Mouse (Mus musculus) right cerebral cortex, postnatal 10 days (tissue): Measurements from ENCODE around the gene Abcf1.
"Not testable (repeated sequence)": the region's sequence is repeated elsewhere in the genome, so short reads cannot be mapped to it uniquely, and the experiment has no call there.

Experiments
- DNase-seq, 2 experiments: peaks; one replicate each; pipeline ENCODE4 v3.0.0; 2021; ENCODE audit warnings: low spot score in 2 of 2

The Abcf1 gene

DNA sequence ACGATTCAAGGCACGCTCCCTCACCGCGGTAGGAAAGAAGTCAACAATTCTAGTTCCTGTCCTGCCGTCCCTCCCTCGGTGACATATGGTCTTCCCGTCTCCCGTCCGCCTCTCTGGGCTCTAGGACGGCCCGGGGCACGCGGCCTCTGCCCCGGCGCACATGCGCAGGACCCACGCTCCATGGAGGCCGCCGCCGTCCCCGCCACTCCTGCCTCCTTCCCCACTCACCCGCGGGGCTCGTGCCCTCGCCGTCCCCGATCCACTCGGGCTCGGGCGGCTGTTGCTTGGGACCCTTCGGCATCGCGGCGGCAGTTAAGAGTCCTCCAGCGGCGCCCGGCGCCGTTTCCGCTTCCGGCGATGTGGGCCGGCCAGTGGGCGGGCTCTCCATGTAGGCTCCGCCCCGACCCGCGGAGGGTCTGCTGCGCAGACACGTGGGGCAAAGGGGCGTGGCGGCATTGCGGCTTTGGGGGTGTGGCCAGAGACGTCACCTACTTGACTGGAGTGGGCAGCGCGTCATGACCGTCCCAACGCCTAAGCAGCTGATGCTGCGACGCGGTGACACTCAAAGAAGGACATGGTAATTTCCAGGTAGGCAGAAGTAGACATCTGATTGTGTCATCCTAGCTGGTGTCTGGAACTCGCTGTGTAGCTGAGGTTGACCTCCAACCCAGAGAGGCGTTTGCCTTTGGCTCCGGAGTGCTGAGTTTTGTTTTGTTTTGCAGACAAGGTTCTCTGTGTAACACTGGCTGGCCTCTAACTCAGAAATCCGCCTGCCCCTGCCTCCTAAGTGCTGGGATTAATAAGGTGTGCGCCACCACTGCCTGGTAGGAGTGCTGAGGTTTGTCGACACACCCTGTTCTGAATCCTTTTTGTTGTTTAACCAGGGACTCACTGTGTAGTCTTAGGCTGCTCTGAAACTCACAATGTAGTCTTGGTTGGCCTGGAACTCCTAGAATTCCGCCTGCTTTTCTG, at the start of gene Abcf1:
TSS of gene Abcf1 (minus strand) at position 344 of the 972 bp plus-strand sequence.
- DNase-seq, result peak; percentile 99

DNA sequence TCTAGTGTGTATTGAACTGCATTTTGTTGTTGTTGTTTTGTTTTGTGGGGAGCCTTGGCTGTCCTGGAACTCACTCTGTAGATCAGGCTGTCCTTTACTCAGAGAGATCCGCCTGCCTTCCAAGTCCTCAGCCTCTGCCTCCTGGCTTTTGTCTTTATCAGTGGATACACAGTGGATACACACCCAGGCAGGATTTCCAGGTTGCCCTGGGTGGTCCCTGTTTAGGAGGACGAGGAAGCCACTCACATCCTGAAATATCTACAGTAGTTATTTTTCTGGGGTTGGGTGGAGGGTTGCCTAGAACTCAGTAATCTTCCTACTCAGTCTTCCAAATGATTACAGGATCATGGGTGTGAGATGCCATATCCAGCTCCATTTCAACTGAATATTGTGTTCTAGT, 49.4 kb upstream of the Abcf1 start:
- DNase-seq, result no peak

DNA sequence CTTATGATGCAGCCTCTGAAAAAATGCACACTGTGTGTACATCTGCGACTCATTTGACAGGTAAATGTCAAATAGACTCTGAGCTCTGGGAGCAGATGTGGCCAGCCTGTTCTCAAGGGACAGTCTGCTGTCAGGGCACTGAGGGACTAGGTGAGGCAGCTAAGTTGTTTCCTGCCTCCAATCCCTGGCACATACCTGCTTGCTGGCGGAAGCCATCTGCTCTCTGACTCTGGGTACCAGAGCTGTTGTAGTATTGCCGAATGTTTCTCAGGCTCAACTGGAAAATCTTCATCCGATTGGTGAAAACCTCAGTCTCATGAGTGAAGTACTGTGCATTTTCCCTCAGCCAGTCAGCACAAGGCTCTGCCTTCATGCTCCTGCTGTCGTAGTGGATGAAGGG, 47.5 kb upstream of the Abcf1 start:
- DNase-seq, result no peak

DNA sequence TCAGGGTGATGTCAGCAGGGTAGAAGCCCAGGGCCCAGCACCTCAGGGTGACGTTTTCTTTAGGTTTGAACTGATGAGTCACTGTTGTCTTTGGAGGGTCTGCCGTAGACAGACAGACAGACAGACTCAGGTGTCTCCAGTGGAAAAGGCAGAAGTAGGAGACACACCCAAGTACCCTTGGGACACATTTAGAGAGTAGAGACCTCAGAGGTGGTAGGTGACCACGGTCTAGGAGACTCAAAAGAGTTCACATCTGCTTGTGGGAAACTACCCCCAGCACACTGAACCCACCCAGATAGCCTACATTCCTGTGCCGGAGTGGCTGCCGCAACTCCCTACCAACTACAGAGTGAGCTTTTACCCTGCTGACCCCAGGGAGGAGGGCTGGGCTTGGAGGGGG, 45.4 kb upstream of the Abcf1 start:
- DNase-seq, result no peak

DNA sequence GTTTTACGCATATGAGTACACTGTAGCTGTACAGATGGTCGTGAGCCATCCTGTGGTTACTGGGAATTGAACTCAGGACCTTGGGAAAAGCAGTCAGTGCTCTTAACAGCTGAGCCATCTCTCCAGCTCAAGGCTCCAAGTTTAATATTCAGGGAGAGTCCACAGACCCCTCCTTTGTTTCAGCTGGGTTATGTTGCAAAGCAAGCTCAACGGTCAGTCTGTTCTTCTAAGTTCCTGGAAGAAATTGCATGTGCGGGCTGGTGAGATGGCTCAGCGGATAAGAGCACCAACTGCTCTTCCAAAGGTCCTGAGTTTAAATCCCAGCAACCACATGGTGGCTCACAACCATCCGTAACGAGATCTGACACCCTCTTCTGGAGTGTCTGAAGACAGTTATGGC, 34.8 kb upstream of the Abcf1 start:
- DNase-seq, result not testable (repeated sequence)

DNA sequence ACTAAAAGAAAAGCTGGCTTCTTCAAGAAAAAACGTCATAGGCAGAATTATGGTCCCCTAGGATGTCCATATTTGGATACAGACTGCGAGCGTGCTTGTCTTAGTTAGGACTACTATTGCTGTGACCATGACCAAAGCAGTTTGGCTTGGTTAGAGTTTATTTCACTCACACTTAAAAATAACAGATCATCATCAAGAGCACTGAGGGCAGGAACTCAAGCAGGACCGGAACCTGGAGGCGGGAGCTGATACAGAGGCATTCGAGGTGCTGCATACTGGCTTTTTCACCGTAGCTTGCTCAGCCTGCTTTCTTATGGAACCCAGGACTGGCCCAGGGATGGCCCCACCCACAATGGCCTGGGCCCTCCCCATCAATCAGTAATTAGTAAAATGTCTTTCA, 33.8 kb upstream of the Abcf1 start:
- no peak for DNase-seq

DNA sequence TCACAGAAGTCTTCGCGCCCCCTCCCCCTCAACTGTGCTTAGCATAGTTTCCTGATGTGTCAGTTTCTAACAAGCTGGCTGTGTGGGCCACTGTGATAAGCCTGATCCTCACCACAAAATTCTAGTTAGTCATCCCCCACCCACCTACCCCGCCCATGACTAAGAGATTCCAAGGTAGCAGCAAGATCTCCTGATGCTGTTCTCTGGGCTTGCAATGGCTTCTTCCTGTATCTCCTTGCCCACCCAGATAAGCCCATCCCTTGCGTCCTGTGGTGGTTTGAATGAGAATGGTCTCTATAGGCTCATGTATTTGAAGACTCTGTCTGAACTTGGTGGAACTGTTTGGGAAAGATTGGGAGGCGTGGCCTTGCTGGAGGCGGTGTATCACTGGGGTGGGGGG, 32.4 kb upstream of the Abcf1 start:
- DNase-seq, result no peak

DNA sequence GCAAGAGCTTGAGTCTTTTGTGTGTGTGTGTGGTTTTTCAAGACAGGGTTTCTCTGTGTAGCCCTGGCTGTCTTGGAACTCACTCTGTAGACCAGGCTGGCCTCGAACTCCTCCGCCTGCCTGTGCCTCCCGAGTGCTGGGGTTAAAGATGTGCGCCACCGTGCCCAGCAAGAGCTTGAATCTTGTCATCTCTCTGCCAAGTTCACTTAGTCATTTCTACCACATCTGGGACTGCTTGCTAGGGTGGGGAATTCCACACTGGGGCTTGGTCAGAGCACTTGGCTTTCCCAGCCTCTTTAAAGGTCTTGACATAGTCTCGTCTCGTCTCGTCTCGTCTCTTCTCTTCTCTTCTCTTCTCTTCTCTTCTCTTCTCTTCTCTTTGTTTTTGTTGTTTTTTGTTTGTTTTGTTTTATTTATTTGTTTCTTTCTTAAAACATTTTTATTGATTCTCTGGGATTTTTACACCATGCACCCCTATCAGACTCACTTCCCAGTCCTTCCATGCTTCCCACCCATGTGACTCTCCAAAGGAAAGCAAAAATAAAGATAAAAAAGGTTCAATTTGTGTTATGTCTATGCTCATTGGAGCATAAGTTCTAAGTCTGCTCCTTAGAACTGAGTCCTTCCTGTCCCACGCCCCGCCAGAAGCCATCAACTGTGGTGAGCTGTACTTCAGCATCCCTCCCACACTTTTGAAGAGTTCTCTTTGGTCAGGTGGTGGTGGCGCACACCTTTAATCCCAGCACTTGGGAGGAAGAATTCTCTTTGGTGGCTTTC, 31.7 kb upstream of the Abcf1 start:
- no peak for DNase-seq

DNA sequence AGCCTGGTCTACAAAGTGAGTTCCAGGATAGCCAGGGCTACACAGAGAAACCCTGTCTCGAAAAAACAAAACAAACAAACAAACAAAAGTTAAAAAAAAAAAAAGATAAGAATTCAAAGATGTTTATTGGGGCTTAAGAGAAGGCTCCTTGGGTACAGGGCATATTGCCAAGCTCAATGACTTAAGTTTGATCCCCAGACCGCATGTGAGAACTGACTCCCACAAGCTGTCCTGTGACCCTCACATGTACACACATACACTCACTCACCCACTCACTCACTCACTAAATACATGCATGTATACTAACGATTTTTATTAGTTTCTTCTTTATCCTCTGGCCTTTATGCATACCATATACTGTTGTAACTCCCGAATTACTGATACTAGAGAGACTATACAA, 30.8 kb upstream of the Abcf1 start:
- no peak for DNase-seq

DNA sequence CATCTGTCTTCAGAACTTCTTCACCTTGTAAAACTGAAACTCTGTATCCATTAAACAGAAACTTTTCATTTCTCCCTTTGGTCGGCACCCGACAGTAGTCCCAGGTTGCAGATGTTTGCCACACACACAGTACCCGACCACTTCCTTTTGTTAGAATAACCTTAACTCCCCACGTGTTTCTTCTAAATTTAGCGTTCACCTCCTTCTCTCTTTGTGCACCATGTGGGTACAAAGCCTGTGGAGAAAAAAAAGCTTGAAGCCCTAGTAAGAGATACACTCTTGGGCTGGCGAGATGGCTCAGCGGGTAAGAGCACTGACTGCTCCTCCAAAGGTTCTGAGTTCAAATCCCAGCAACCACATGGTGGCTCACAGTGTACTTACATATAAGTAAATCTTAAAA, 29.8 kb upstream of the Abcf1 start:
- no peak for DNase-seq

DNA sequence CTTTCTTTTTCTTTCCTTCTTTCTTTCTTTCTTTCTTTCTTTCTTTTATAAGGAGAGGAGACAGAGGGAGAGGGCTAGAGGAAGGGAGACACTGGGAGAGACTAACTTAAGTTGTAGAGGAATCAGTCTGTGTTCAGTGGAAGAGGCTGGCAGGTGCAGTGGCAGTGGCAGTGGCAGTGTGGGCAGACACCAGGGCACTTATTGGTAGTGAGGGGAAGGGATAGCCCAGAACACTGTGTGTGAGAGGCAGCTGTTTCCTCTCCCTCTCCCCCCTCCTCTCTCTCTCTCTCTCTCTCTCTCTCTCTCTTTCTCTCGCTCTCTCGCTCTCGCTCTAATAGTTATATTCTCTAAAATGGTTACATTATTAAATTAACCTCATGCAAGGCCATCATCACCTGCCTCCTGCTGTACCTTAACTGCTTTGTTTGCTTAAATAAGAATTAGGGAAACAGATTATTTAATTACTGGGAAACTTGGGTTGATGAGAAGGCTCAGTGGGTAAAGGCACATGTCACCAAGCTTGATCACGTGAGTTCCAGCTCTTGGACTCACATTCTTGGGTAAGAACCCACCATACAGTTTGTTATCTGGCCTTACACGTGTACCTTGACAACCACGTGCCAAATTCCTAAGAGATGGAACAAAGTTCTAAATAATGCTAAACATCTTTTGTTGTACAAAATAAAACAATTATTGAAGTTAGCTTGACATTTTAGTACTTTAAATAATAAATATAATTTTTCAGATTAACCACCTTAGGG, 29.2 kb upstream of the Abcf1 start:
- no peak for DNase-seq

DNA sequence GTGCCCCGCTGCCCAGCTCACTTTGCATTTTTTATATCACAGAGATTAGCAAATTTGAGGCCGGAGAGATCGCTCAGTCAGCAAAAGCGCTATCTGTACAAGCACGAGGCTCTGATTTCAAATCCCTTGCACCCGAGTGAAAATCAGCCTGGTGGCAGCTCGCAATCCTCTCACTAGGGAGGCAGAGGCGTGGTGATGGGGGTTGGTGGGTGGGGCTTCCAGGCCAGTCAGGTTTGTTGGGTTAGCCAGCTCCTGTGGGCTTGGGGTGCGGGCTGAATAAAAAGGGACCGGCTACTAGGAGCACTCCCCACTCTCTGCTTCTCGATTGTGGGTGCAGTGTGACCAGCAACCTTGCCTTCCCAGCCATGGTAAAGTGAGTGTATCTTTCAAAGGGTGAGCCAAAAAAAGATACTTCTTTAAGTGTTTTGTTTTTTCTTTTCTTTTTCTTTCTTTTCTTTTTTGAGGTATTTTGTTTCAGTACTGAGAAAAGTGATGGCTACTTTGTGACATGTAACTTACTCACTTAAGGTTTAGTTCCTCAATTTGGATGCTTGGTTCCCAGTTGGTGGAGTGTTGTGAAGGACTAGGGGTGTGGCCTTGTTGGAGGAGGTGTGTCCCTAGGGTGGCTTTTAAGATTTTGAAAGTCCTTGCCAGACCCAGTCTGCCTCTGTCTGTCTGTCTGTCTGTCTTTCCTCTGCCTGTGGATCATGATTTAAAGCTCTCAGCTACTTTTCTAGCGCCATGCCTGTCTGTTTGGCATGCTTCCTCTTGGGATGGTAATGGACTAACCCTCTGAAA, 28.4 kb upstream of the Abcf1 start:
- DNase-seq, result no peak

DNA sequence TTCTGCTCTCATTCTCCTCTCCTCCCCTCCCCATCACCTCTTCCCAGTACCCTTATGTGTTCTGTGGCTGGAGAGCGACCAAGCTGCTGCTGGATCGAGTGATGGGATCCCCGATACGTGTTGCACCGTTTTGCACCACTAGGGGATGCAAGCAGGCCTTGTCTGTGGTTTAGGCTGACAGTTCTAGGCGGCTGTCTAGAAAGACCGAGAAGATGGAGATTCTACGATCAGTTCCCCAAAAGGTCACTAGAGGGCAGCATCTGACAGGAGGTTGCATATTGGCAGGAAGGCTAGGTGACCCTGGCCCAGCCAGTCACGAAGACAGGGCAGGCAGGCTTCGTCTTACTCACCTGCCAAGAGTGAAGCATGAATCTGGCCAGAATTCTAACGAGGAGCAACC, 27.4 kb upstream of the Abcf1 start:
- DNase-seq, result peak; percentile 93 to 95

DNA sequence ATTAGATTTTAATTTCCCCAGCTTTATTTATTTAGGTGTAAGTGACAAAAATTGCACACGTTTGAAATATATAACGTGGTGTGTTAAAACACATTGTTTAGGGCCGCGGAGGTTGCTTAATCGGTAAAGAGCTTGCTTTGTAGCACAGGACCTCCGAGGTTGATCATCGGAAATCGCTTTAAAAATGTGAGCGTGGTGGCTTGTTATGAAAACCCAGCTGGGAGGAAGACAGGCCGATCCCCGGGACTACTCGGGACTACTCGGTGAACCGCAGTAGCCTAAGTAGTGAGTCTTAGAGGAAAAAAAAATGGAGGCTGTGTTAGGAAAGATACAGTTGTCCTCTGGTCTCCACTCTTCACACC, 25.3 kb upstream of the Abcf1 start:
- no peak for DNase-seq

DNA sequence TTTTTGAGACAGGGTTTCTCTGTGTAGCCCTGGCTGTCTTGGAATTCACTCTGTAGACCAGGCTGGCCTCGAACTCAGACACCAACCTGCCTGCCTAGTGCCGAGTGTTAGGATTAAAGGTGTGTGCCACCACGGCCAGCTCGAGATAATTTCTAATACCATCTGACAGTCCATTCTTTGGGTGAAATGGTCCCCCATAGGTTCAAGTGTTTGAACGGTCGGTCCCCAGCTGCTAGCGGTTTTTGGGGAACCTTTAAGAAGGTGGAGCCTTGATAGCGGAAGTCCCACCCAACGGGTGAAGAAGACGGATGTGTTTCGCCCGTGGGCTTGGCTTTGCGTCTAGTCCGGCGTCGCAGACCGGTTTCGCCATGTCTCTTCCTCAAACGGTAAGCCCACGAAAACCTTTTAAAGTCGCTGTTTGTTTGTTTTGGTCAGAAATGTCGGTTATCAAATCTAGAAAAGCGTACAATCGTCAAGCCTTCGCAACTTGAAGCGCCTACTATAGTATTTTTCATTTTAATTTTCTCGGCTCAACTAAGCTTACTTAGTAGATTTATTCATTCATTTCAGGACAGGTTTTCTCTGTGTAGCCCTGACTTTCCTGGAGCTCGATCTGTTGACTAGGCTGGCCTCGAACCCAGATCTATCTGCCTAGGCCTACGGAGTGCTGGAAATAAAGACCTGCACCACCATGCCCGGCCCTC, 24.8 kb upstream of the Abcf1 start:
- DNase-seq, result peak; percentile 90 to 91

DNA sequence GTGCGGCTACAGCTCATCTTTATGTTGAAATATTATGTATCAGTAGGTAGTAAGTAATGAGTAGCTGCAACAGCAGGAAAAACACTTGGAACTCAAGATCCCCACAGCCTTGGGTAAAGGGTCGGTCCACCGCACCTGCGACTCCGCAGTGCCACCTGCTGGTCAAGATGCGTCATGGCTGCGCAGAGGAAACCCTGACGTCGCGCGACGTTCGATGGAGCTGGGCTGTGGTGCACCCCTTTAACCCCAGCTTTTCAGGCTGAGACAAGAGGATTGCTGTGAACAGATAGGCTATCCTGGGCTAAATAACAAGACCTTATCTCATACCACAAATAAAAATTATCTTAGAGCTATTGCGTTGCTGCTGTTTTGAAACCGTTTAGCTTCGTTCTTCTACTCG, 24.1 kb upstream of the Abcf1 start:
- DNase-seq, result peak; percentile 84 to 86

DNA sequence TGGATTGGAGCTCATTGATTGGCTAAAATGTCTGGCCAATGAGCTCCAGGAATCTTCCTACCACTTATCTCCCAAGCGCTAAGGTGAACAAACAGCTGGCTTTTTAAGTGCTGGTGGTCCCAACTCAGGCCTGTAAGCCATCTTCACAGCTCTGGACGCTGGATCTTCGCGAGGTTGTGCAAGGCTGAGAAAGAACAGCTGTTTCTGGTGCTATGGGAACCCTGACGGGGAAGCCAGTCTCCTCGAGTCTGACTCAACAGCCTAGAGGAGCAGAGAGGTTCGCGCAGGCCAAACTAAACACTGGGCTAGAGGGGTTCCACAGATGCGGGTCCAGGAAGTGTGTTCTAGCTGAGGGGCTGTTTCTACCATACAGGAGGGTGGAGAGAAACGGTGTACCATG, 22.2 kb upstream of the Abcf1 start:
- DNase-seq, result no peak

DNA sequence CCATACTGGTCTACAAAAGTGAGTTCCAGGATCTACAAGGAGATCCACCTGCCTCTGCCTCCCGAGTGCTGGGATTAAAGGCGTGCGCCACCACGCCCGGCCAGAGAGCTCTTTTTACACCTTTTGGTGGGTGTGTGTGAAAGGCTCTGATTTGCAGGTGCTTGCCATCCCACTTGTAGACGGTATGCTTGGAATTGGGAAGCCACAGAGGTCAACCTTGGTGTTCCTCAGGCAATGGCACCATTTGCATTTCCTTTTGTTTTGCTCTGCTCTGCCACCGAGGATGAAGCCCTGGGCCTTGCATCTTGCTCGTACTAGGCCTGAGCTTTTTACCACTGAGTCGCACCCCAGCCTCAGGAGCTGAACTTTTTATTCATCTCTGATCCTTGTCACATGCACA, 12.2 kb upstream of the Abcf1 start:
- no peak for DNase-seq

DNA sequence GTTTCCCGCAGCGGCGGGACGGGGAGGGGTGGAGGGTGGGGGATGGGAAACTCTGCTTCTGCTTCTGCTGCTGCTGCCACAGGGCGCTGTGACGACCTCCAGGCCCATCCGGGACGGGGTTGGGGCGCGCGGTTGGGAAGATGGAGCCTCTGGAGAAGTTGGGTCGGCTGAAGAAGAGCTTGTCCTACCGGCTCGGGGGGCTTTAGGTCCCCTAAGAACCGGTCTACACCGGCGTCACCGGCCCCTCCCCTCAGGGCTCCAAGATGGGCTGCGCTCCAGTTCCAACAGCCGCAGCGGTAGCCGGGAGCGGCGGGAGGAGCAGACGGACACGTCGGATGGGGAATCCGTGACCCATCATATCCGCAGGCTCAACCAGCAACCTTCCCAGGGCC, 10.8 kb upstream of the Abcf1 start:
- peak in 1 of 2 experiments; percentile 69 for DNase-seq

DNA sequence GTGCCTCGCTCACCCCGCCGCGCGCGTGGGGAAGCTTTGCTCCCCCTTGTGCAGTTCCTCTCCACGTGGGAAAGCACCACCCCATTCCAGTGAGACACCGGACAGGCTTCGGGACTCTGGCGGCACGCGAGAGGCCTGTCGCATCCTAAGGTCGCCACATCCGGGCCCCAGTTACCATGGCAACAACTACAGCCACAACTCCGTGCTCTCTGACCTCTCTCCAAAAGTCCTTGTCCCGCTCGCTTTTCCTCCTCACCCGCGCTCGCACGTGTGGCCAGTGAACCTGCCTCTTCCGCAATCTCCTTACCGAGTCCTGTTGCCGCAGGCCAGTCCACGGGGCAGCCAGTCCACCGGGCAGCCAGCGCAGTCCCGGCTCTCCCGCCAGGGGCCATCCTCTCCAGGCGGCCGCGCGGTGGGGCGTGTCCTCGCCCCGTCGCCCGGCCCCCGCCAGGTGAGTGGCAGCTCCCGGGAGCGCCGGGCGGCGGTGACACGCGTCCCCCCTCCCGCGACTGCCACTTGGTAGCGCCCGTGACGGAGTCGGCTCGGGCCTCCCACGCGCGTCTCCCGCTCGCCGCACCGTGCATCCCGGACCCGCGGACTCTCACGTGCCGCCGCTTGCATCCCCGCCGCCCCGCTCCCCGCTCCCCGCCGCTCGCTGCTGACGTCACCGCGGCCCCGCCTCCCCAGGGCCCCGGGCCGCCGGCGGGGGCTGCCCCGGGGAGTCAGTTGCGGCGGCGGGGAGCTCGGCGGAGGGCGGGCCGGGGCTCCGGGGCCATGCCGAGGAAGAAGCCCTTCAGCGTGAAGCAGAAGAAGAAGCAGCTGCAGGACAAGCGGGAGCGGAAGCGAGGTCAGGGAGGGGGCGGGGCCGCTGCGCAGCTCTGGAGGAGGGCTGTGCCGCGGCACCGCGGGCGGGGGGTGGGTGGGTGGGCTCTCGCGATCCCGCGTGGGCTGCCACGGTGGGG, 10.1 kb upstream of the Abcf1 start, which contains the start of the genes Gnl1 and Prr3:
TSS of gene Gnl1 (plus strand) at position 451 of the 962 bp plus-strand sequence.
TSS of gene Prr3 (minus strand) at position 836 of the 962 bp plus-strand sequence.
- peak; percentile 93 to 95 for DNase-seq
